Mouse (Mus musculus): ENCODE results near the gene Gdf9. TPM values are rescaled to one million over a fixed set of nuclear protein-coding genes. Genes with fewer than 3 reads are reported as not detected.

Gdf9 gene
- 3.7 TPM for polyA plus RNA-seq (2012; fragmentation: generic; extraction: Trizol)

- H3K4me2 ChIP-seq (ENCODE audit: low read depth), result peak within 1 kb of the TSS; percentile 99
- H3K4me3 ChIP-seq, result peak within 1 kb of the TSS; percentile 86
- H3ac ChIP-seq (ENCODE audit: control insufficient read depth, insufficient read length), result peak within 1 kb of the TSS; percentile 97
- H3K79me2 ChIP-seq (ENCODE audit: control insufficient read depth, insufficient read depth), result peaks cover 19% of the 10 kb centered on the region
- peak; percentile 12 for TF ChIP-seq SRF (IDR thresholded peaks at IDR 0.05; ENCODE audit: control insufficient read depth, insufficient read length, low read depth)
- TF ChIP-seq USF1 (IDR thresholded peaks at IDR 0.05; ENCODE audit: low read depth), result peak; percentile 70
- TF ChIP-seq POLR2AphosphoS2 (IDR thresholded peaks at IDR 0.05; ENCODE audit: insufficient read length, low read depth), result peak; percentile 82
- no peak for TF ChIP-seq TCF3 (IDR thresholded peaks at IDR 0.05; ENCODE audit: insufficient read length, low read depth)
- no peak for TF ChIP-seq MYOG (IDR thresholded peaks at IDR 0.05; ENCODE audit: control insufficient read depth in 1 of 3, insufficient read depth in 1 of 3, insufficient read length in 2 of 3, low read depth in 2 of 3)
- TF ChIP-seq REST (IDR thresholded peaks at IDR 0.05; ENCODE audit: insufficient read depth, insufficient read length), result no peak
- no peak for TF ChIP-seq CEBPB (IDR thresholded peaks at IDR 0.05; ENCODE audit: insufficient read depth, poor library complexity, severe bottlenecking)
- TF ChIP-seq POLR2A (IDR thresholded peaks at IDR 0.05; ENCODE audit: insufficient read length, low read depth), result peak; percentile 60
- no peak for TF ChIP-seq TCF12 (IDR thresholded peaks at IDR 0.05; ENCODE audit: insufficient read depth, poor library complexity, severe bottlenecking)
- peaks cover 14% of the 10 kb centered on the region for H3K36me3 ChIP-seq (ENCODE audit: control insufficient read depth, insufficient read depth)
- H3K27me3 ChIP-seq (ENCODE audit: control insufficient read depth, insufficient read depth, insufficient read length), result no peaks in the 10 kb centered on the region
Measured at GRCm38 (mm10) chr11:53430670-53431346, at the start of gene Gdf9, which contains the start of gene Uqcrq. Gdf9 (plus strand) TSS chr11:53431023. Uqcrq (minus strand) TSS chr11:53430831.

- no peak overlapping the region for H3K4me3 ChIP-seq
- no peak overlapping the region for H3ac ChIP-seq (ENCODE audit: control insufficient read depth, insufficient read length)
- TF ChIP-seq POLR2AphosphoS2 (IDR thresholded peaks at IDR 0.05; ENCODE audit: insufficient read length, low read depth) (no peak), SRF (IDR thresholded peaks at IDR 0.05; ENCODE audit: control insufficient read depth, insufficient read length, low read depth) (no peak), MYOD1 (IDR thresholded peaks at IDR 0.05; ENCODE audit: control insufficient read depth in 1 of 3, insufficient read length in 2 of 3, low read depth in 2 of 3) (no peak), E2F4 (IDR thresholded peaks at IDR 0.05; ENCODE audit: insufficient read depth) (no peak), CEBPB (IDR thresholded peaks at IDR 0.05; ENCODE audit: insufficient read depth, poor library complexity, severe bottlenecking) (no peak), POLR2A (IDR thresholded peaks at IDR 0.05; ENCODE audit: insufficient read length, low read depth) (no peak), TCF12 (IDR thresholded peaks at IDR 0.05; ENCODE audit: insufficient read depth, poor library complexity, severe bottlenecking) (no peak), USF1 (IDR thresholded peaks at IDR 0.05; ENCODE audit: low read depth) (no peak), TCF3 (IDR thresholded peaks at IDR 0.05; ENCODE audit: insufficient read length, low read depth) (no peak), REST (IDR thresholded peaks at IDR 0.05; ENCODE audit: insufficient read depth, insufficient read length) (no peak), MAX (IDR thresholded peaks at IDR 0.05; ENCODE audit: low read depth) (no peak), MYOG (IDR thresholded peaks at IDR 0.05; ENCODE audit: control insufficient read depth in 1 of 3, insufficient read depth in 1 of 3, insufficient read length in 2 of 3, low read depth in 2 of 3) (no peak)
- H3K27me3 ChIP-seq (ENCODE audit: control insufficient read depth, insufficient read depth, insufficient read length), result no peaks in the 10 kb centered on the region
- H3K4me2 ChIP-seq (ENCODE audit: low read depth), result no peak overlapping the region
- H3K79me2 ChIP-seq (ENCODE audit: control insufficient read depth, insufficient read depth), result peaks cover 23% of the 10 kb centered on the region
- peaks cover 43% of the 10 kb centered on the region for H3K36me3 ChIP-seq (ENCODE audit: control insufficient read depth, insufficient read depth)
Measured at GRCm38 (mm10) chr11:53383758-53384428, 46.9 kb upstream of the Gdf9 start.

- H3K36me3 ChIP-seq (ENCODE audit: control insufficient read depth, insufficient read depth), result peaks cover 40% of the 10 kb centered on the region
- no peaks in the 10 kb centered on the region for H3K79me2 ChIP-seq (ENCODE audit: control insufficient read depth, insufficient read depth)
- H3K4me3 ChIP-seq, result no peak overlapping the region
- no peak overlapping the region for H3K4me2 ChIP-seq (ENCODE audit: low read depth)
- H3K27me3 ChIP-seq (ENCODE audit: control insufficient read depth, insufficient read depth, insufficient read length), result no peaks in the 10 kb centered on the region
- TF ChIP-seq MYOG (IDR thresholded peaks at IDR 0.05; ENCODE audit: control insufficient read depth in 1 of 3, insufficient read depth in 1 of 3, insufficient read length in 2 of 3, low read depth in 2 of 3) (no peak), USF1 (IDR thresholded peaks at IDR 0.05; ENCODE audit: low read depth) (no peak), REST (IDR thresholded peaks at IDR 0.05; ENCODE audit: insufficient read depth, insufficient read length) (no peak), POLR2A (IDR thresholded peaks at IDR 0.05; ENCODE audit: insufficient read length, low read depth) (no peak), POLR2AphosphoS2 (IDR thresholded peaks at IDR 0.05; ENCODE audit: insufficient read length, low read depth) (no peak), CEBPB (IDR thresholded peaks at IDR 0.05; ENCODE audit: insufficient read depth, poor library complexity, severe bottlenecking) (no peak), MAX (IDR thresholded peaks at IDR 0.05; ENCODE audit: low read depth) (no peak), SRF (IDR thresholded peaks at IDR 0.05; ENCODE audit: control insufficient read depth, insufficient read length, low read depth) (no peak), MYOD1 (IDR thresholded peaks at IDR 0.05; ENCODE audit: control insufficient read depth in 1 of 3, insufficient read length in 2 of 3, low read depth in 2 of 3) (no peak), TCF3 (IDR thresholded peaks at IDR 0.05; ENCODE audit: insufficient read length, low read depth) (no peak), TCF12 (IDR thresholded peaks at IDR 0.05; ENCODE audit: insufficient read depth, poor library complexity, severe bottlenecking) (no peak), E2F4 (IDR thresholded peaks at IDR 0.05; ENCODE audit: insufficient read depth) (no peak)
- H3ac ChIP-seq (ENCODE audit: control insufficient read depth, insufficient read length), result no peak overlapping the region
Measured at GRCm38 (mm10) chr11:53393856-53394255, 37.0 kb upstream of the Gdf9 start.

- Histone ChIP-seq H3K27me3 (ENCODE audit: control insufficient read depth, insufficient read depth, insufficient read length) (no peaks in the 10 kb centered on the region), H3K4me2 (ENCODE audit: low read depth) (no peak overlapping the region), H3ac (ENCODE audit: control insufficient read depth, insufficient read length) (no peak overlapping the region), H3K36me3 (ENCODE audit: control insufficient read depth, insufficient read depth) (peaks cover 77% of the 10 kb centered on the region), H3K4me3 (no peak overlapping the region), H3K79me2 (ENCODE audit: control insufficient read depth, insufficient read depth) (no peaks in the 10 kb centered on the region)
- TF ChIP-seq TCF12 (IDR thresholded peaks at IDR 0.05; ENCODE audit: insufficient read depth, poor library complexity, severe bottlenecking), result no peak
- TF ChIP-seq MYOG (IDR thresholded peaks at IDR 0.05; ENCODE audit: control insufficient read depth in 1 of 3, insufficient read depth in 1 of 3, insufficient read length in 2 of 3, low read depth in 2 of 3), result no peak
- TF ChIP-seq CEBPB (IDR thresholded peaks at IDR 0.05; ENCODE audit: insufficient read depth, poor library complexity, severe bottlenecking), result no peak
- TF ChIP-seq POLR2AphosphoS2 (IDR thresholded peaks at IDR 0.05; ENCODE audit: insufficient read length, low read depth), result no peak
- no peak for TF ChIP-seq POLR2A (IDR thresholded peaks at IDR 0.05; ENCODE audit: insufficient read length, low read depth)
- TF ChIP-seq TCF3 (IDR thresholded peaks at IDR 0.05; ENCODE audit: insufficient read length, low read depth), result no peak
- TF ChIP-seq MAX (IDR thresholded peaks at IDR 0.05; ENCODE audit: low read depth), result no peak
- TF ChIP-seq USF1 (IDR thresholded peaks at IDR 0.05; ENCODE audit: low read depth), result no peak
- TF ChIP-seq SRF (IDR thresholded peaks at IDR 0.05; ENCODE audit: control insufficient read depth, insufficient read length, low read depth), result no peak
- TF ChIP-seq REST (IDR thresholded peaks at IDR 0.05; ENCODE audit: insufficient read depth, insufficient read length), result no peak
- no peak for TF ChIP-seq E2F4 (IDR thresholded peaks at IDR 0.05; ENCODE audit: insufficient read depth)
- TF ChIP-seq MYOD1 (IDR thresholded peaks at IDR 0.05; ENCODE audit: control insufficient read depth in 1 of 3, insufficient read length in 2 of 3, low read depth in 2 of 3), result no peak
Measured at GRCm38 (mm10) chr11:53403638-53404037, 27.2 kb upstream of the Gdf9 start.
